Mouse (Mus musculus) liver, adult 2 months (tissue): ENCODE data around the gene Lgals3bp. TPM values are rescaled to one million over a fixed set of nuclear protein-coding genes. Genes with fewer than 3 reads are reported as not detected.

Source experiments
- DNase-seq: peaks from one replicate; pipeline ENCODE4 v3.0.0-alpha.2; 2011; ENCODE audit warnings: low read depth, low spot score; ENCODE audit errors: extremely low read depth
- H3K27ac ChIP-seq: fragments of 200-500 bp; replicated peaks from 2 replicates; pipeline ENCODE4 v1.5.1; 2012; ENCODE audit warnings: low read depth, mild to moderate bottlenecking, control low read depth, inconsistent platforms, low read length; ENCODE audit not compliant: insufficient read depth
- H3K27me3 ChIP-seq: fragments of 200-500 bp; 2 replicates; pipeline ENCODE4 v1.6.1; 2012; ENCODE audit warnings: mild to moderate bottlenecking, moderate library complexity, low read length, inconsistent platforms; ENCODE audit not compliant: control insufficient read depth, insufficient read depth
- H3K36me3 ChIP-seq: fragments of 200-500 bp; 2 replicates; pipeline ENCODE4 v1.6.1; 2012; ENCODE audit warnings: low read length, inconsistent platforms; ENCODE audit not compliant: control insufficient read depth, insufficient read depth
- H3K4me1 ChIP-seq: fragments of 200-500 bp; 2 replicates; pipeline ENCODE4 v1.6.1; 2011; ENCODE audit warnings: low read length; ENCODE audit not compliant: control insufficient read depth, insufficient read depth
- H3K4me3 ChIP-seq: fragments of 200-500 bp; 2 replicates; pipeline ENCODE4 v1.5.1; 2011; ENCODE audit warnings: low read depth, mild to moderate bottlenecking, control low read depth, low read length, moderate library complexity; ENCODE audit not compliant: insufficient read depth
- H3K79me2 ChIP-seq: fragments of 200-500 bp; 2 replicates; pipeline ENCODE4 v1.6.1; 2012; ENCODE audit warnings: inconsistent platforms, mild to moderate bottlenecking, low read length, moderate library complexity; ENCODE audit not compliant: control insufficient read depth, insufficient read depth
- H3K9ac ChIP-seq: fragments of 200-500 bp; 2 replicates; pipeline ENCODE4 v1.6.1; 2012; ENCODE audit warnings: low read depth, mild to moderate bottlenecking, control low read depth, inconsistent platforms, low read length
- CTCF ChIP-seq: fragments of 200-500 bp; IDR thresholded peaks from 2 replicates; pipeline ENCODE4 v1.5.1; 2011; ENCODE audit warnings: low read depth, low read length, control low read depth
- POLR2A ChIP-seq: fragments of 200-500 bp; IDR thresholded peaks from 2 replicates; pipeline ENCODE4 v1.6.1; 2011; ENCODE audit warnings: low read length, control low read depth; ENCODE audit not compliant: insufficient read depth; ENCODE audit errors: extremely low read depth
- WGBS: fragments of 180-500 bp; shearing (Covaris S2); methylation state at CpG from one replicate; pipeline ENCODE4 v1.1.7; 2018; 5-methylcytosine and 5-hydroxymethylcytosine counted together
- polyA plus RNA-seq: library from polyadenylated mRNA; depleted of rRNA; stranded (reverse); fragments of >200 nt; gene quantifications from 2 replicates; pipeline ENCODE4 v1.2.3, GENCODE M21; 2012
- total RNA-seq: library from RNA; depleted of rRNA; stranded (reverse); fragments of >200 nt; gene quantifications from 2 replicates; pipeline ENCODE4 v1.2.3, GENCODE M21; 2014

Lgals3bp gene
- total and polyA plus RNA-seq, 2 experiments, result 20.2 to 216 TPM

DNA sequence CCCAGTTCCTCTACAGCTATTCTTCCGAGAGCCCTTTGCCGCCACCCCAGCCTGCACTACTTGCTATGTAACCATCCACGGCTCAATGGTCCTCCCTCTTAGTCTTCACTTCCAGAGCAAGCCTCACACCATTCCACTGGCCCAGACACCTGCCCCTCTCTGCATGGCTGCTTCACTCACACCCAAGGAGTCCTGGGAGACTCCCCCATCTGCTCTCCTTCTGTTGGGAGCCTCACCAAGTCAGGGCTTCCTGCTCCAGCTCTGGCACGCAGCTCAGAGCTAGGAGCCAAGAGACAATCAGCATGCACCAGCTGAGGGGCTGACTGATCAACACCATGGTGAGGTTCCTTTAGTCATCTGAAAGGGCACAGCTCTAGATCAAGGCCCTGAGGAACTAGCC is 11.2 kb upstream of the Lgals3bp start:
- WGBS, result 87% methylated on average over 4 of the region's 4 CpGs
- no peak overlapping the region for H3K27ac ChIP-seq

DNA sequence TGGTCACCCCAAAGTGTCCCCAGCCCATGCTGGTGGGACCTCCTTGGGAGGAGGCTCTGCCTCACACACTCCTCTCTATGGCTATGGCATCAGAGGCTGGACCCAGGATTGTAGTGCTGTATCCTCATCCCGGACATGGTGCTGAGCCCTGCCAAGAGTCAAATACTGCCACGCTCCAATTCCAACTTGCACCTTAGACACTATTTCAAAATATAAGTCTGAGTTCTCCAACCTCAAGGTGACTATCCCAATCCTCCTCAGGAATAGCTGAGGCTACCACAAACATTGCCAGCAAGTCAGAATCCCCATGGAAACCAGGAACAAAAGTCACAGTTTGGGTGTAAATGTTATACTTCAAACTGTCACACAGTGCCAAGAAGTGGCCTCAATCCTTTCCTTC is 10.7 kb upstream of the Lgals3bp start:
- H3K4me3 ChIP-seq, result no peak overlapping the region
- no peak for DNase-seq
- no peak for TF ChIP-seq POLR2A
- no peak for TF ChIP-seq CTCF
- WGBS, result 17% methylated on average over 2 of the region's 2 CpGs
- no peaks in the 10 kb centered on the region for H3K27me3 ChIP-seq
- peaks cover 4% of the 10 kb centered on the region; the same call in 1 of the 2 replicates for H3K79me2 ChIP-seq
- no peak overlapping the region for H3K9ac ChIP-seq
- H3K4me1 ChIP-seq, result 0 out of 2 replicates have a peak, but pooled peaks cover 2% of the 10 kb centered on the region
- peaks cover 7% of the 10 kb centered on the region; the same call in 1 of the 2 replicates for H3K36me3 ChIP-seq
- H3K27ac ChIP-seq, result no peak overlapping the region

More for the DNA sequence above, 11.2 kb upstream of the Lgals3bp start:
- Histone ChIP-seq H3K27me3 (no peaks in the 10 kb centered on the region), H3K9ac (no peak overlapping the region), H3K4me1 (peaks cover 6% of the 10 kb centered on the region), H3K79me2 (peaks cover 7% of the 10 kb centered on the region; the same call in 1 of the 2 replicates), H3K36me3 (peaks cover 7% of the 10 kb centered on the region; the same call in 1 of the 2 replicates), H3K4me3 (no peak overlapping the region)
- no peak for DNase-seq
- TF ChIP-seq POLR2A (no peak), CTCF (no peak)

DNA sequence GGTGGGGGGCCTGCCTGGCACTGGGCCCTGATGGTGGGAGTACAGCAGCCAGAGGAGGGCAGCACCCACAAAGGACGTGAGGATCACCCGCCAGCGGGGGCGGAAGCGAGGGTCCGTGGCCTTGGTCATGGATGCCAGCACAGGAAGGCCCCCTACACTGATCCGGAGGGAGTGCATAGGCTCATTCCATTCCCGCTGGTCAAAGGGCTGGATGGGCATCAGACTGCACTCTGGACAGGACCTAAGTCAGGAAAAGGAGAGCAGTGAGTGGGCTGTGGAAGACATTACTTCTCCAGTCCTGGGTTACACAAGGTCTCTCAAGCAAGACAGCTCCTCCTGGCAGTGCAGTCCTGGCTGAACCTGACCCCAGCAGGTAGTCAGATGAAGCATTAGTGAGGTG is 9.4 kb upstream of the Lgals3bp start:
- H3K36me3 ChIP-seq, result peaks cover 9% of the 10 kb centered on the region; the same call in 1 of the 2 replicates
- H3K27me3 ChIP-seq, result no peaks in the 10 kb centered on the region
- no peak for DNase-seq
- H3K4me3 ChIP-seq, result no peak overlapping the region
- 95% methylated on average over 8 of the region's 8 CpGs for WGBS
- H3K27ac ChIP-seq, result no peak overlapping the region
- no peaks in the 10 kb centered on the region for H3K4me1 ChIP-seq
- H3K9ac ChIP-seq, result no peak overlapping the region
- TF ChIP-seq CTCF (no peak), POLR2A (no peak)
- H3K79me2 ChIP-seq, result peaks cover 4% of the 10 kb centered on the region; the same call in 1 of the 2 replicates

DNA sequence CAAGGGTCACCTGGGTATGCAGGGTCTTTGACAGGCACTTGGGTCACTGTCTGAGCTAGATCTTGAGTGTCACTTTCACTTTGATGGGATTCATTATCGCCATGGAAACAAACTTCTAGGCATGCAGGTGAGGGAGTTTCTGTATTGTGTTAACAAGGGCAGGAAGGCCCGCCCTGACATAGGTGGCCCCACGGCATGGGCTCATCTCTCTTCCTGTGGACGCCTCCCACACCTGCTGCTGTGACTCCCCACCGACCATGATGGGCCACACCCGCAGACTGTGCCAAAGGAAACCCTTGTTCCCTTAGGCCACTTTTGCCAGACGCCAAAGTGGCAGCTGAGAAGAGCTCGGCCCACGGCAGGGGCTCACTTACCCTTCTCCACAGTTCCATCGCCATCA is 8.6 kb upstream of the Lgals3bp start:
- Histone ChIP-seq H3K79me2 (peaks cover 4% of the 10 kb centered on the region; the same call in 1 of the 2 replicates), H3K36me3 (peaks cover 9% of the 10 kb centered on the region; the same call in 1 of the 2 replicates), H3K4me1 (no peaks in the 10 kb centered on the region), H3K27me3 (no peaks in the 10 kb centered on the region), H3K9ac (no peak overlapping the region), H3K4me3 (no peak overlapping the region), H3K27ac (no peak overlapping the region)
- no peak for DNase-seq
- TF ChIP-seq CTCF, result no peak
- TF ChIP-seq POLR2A, result no peak
- WGBS, result 93% methylated on average over 10 of the region's 10 CpGs

DNA sequence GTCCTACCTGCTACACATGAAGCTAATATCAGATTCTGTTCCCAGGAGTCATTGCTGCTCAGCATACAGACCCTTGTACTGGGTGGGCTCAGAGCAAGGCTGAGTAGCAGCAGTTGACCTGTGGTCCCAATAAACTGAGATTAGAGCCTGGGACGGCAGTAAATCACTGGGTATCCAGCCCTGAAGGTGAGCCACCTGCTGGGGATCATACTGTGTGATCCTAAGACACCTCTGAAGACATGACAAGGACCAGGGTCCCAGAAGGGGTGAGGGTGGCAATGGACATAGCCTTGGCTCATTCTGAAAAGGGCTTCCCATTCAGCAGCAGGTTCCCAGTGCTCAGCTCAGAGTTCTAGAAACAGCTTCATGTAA is 8.2 kb upstream of the Lgals3bp start:
- Histone ChIP-seq H3K9ac (no peak overlapping the region), H3K27me3 (no peaks in the 10 kb centered on the region), H3K27ac (no peak overlapping the region), H3K79me2 (peaks cover 4% of the 10 kb centered on the region; the same call in 1 of the 2 replicates), H3K36me3 (peaks cover 9% of the 10 kb centered on the region; the same call in 1 of the 2 replicates), H3K4me3 (no peak overlapping the region), H3K4me1 (no peaks in the 10 kb centered on the region)
- WGBS, result 80% methylated on average over 1 of the region's 1 CpGs
- DNase-seq, result no peak
- TF ChIP-seq POLR2A (no peak), CTCF (no peak)
